Mouse (Mus musculus) MEL (cell line): ENCODE measurements around the gene Lgals8. TPM values are rescaled to one million over a fixed set of nuclear protein-coding genes. Genes with fewer than 3 reads are reported as not detected.

Experiments used
- polyA plus RNA-seq, 2 experiments: library from polyadenylated mRNA; stranded (reverse) in 1 of 2; unstranded in 1 of 2; fragments of >175 nt in 1 of 2; fragments of >200 nt in 1 of 2; gene quantifications; 2 replicates each; pipeline versions ENCODE4 v1.2.1 to v1.2.4; 2012; ENCODE audit warnings: low replicate concordance in 2 of 2, low read depth in 1 of 2; ENCODE audit not compliant: insufficient read length in 2 of 2, insufficient read depth in 1 of 2, missing spikeins in 1 of 2
- total RNA-seq: library from RNA; depleted of rRNA; stranded (reverse); fragments of 300-350 nt; gene quantifications from 2 replicates; pipeline ENCODE4 v1.2.3, GENCODE M21; 2012; rRNA removed

Lgals8 gene
- total and polyA plus RNA-seq, 3 experiments = 12.9 to 23.7 TPM; not detected in 1

Other genes starting within 250 kb of the Lgals8 start
- gene Mtr, start 206.8 kb downstream of the Lgals8 start, total RNA-seq = 25.5 and 25.6 TPM in 2 replicates
- 10 to 100 TPM; 32.2 to 53.0 TPM for gene Mtr, start 206.8 kb downstream of the Lgals8 start, polyA plus RNA-seq
- not detected in 2 replicates for gene Actn2, start 124.2 kb downstream of the Lgals8 start, total RNA-seq
- not detected for gene Actn2, start 124.2 kb downstream of the Lgals8 start, polyA plus RNA-seq
- gene Heatr1, start 69.9 kb downstream of the Lgals8 start, total RNA-seq = 131 and 156 TPM in 2 replicates
- gene Heatr1, start 69.9 kb downstream of the Lgals8 start, polyA plus RNA-seq = 100 to 1,000 TPM; 130 to 468 TPM
- gene Edaradd, start 55.5 kb upstream of the Lgals8 start, total RNA-seq = not detected in 2 replicates
- under 1 TPM in 1 of 2 experiments, not detected in 1; 0.04 TPM for gene Edaradd, start 55.5 kb upstream of the Lgals8 start, polyA plus RNA-seq
- gene Ero1lb, start 100.9 kb upstream of the Lgals8 start, total RNA-seq = 3.1 and 4.2 TPM in 2 replicates
- gene Ero1lb, start 100.9 kb upstream of the Lgals8 start, polyA plus RNA-seq = 1 to 10 TPM in 1 of 2 experiments, not detected in 1; 5.8 TPM